Mouse (Mus musculus): ENCODE measurements around the gene Apol7a.

DNA sequence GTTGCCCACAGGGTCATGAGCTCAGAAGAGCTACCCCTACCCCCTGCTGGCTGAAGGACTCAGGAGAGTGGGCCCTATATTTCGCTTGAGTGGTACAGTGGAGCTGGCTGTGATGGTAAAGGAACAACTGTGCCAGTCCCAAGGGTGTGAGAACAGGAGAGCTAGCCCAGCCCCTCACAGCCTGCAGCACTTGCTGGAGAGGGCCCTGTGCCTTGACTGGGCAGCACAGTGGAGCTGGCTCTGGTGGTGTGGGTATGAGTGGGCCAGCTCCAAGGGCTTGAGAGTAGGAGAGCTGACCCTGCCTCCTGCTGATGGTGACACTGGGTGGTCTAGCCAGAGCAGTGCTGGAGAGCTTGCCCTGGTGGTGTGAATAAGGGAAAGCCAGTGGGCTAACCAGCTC lies 16.0 kb downstream of the Apol7a start:
- TF ChIP-seq CTCF (IDR thresholded peaks at IDR 0.05; ENCODE audit: insufficient read depth, low read length) (no peak), POLR2A (IDR thresholded peaks at IDR 0.05; ENCODE audit: borderline replicate concordance, extremely low read depth, low read depth, low read length) (no peak)

Data from lung, adult 2 months (tissue).